Mouse (Mus musculus) gastrocnemius, adult 2 months (tissue): ENCODE results near the gene Zbtb9. TPM values are rescaled to one million over a fixed set of nuclear protein-coding genes. Genes with fewer than 3 reads are reported as not detected.
"Not testable (repeated sequence)": the region's sequence is repeated elsewhere in the genome, so short reads cannot be mapped to it uniquely, and the experiment has no call there.

Source experiments
- DNase-seq: peaks from one replicate; pipeline ENCODE4 v3.0.0; 2022
- H3K27ac ChIP-seq: fragments of 200-600 bp; 2 replicates; pipeline ENCODE4 v1.8.1; 2022; ENCODE audit warnings: mild to moderate bottlenecking
- H3K4me3 ChIP-seq: fragments of 200-600 bp; 2 replicates; pipeline ENCODE4 v1.8.1; 2022; ENCODE audit warnings: mild to moderate bottlenecking, moderate library complexity
- CTCF ChIP-seq: fragments of 200-600 bp; IDR thresholded peaks from 2 replicates; pipeline ENCODE4 v1.8.1; 2022; ENCODE audit warnings: antibody characterized with exemption, mild to moderate bottlenecking, moderate library complexity
- intact Hi-C: fragments of 180-260 bp; cut with DNase I; formaldehyde crosslinking; loops from one replicate; pipeline ENCODE4 v1.15.1; 2025
- long read RNA-seq, 2 experiments: library from polyadenylated mRNA; stranded (forward); transcript quantifications; one replicate each; pipeline ENCODE4 v2.0.0; 2021
- total RNA-seq, 2 experiments: library from RNA; stranded (reverse); gene quantifications; 2 replicates each; pipeline ENCODE4 v1.2.3; 2021

Zbtb9 gene
- under 1 TPM; 0.17 to 0.41 TPM for total RNA-seq
- long read RNA-seq, experiment 1, partial matches to known transcripts = 0 of 4 reads
- long read RNA-seq, experiment 1, other reads (novel, unspliced or antisense) = 2 of 4 reads
- long read RNA-seq, experiment 2, partial matches to known transcripts = 0 of 3 reads
- long read RNA-seq, experiment 2, other reads (novel, unspliced or antisense) = 3 of 3 reads

GRCm38 (mm10) chr17:26972703-26973574 is at the start of gene Zbtb9:
Gene Zbtb9 (plus strand): TSS chr17:26973167.
- peak within 1 kb of the TSS; percentile 94 for H3K27ac ChIP-seq
- intact Hi-C loops = no loop called here
- peak within 1 kb of the TSS; percentile 98 for H3K4me3 ChIP-seq
- TF ChIP-seq CTCF = no peak
- peak; percentile 98 for DNase-seq

- H3K4me3 ChIP-seq, DNase-seq, intact Hi-C loops, H3K27ac ChIP-seq: not testable (repeated sequence)
Observed at GRCm38 (mm10) chr17:26925414-26925813, 47.6 kb upstream of the Zbtb9 start.

- not testable (repeated sequence) for H3K4me3 ChIP-seq
- H3K27ac ChIP-seq = peak overlapping the region; percentile 96; the same call in 1 of the 2 replicates
- intact Hi-C loops = loop anchor here (5.0 kb wide), 1 partner anchor 96 kb away; the partner anchor contains the start of gene Bak1
- TF ChIP-seq CTCF = peak; percentile 45
- DNase-seq = peak; percentile 53
Observed at GRCm38 (mm10) chr17:26931795-26932194, 41.2 kb upstream of the Zbtb9 start.

GRCm38 (mm10) chr17:26932839-26933398 is 40.0 kb upstream of the Zbtb9 start, which contains the start of gene Phf1:
Gene Phf1 (plus strand): TSS chr17:26933052.
- H3K4me3 ChIP-seq = peak within 1 kb of the TSS; percentile 76
- peak; percentile 99 for DNase-seq
- H3K27ac ChIP-seq = peak within 1 kb of the TSS; percentile 96
- intact Hi-C loops = loop anchor here (5.0 kb wide), 1 partner anchor 94 kb away; the partner anchor contains the start of gene Bak1
- TF ChIP-seq CTCF = no peak

- peak overlapping the region; percentile 76 for H3K4me3 ChIP-seq
- TF ChIP-seq CTCF = no peak
- no peak for DNase-seq
- intact Hi-C loops = loop anchor here (5.0 kb wide), 1 partner anchor 94 kb away; the partner anchor contains the start of gene Bak1
- H3K27ac ChIP-seq = peak overlapping the region; percentile 96
Observed at GRCm38 (mm10) chr17:26933419-26933818, 39.5 kb upstream of the Zbtb9 start.

- Histone ChIP-seq H3K27ac (peak overlapping the region; percentile 96), H3K4me3 (peak overlapping the region; percentile 76)
- no peak for DNase-seq
- TF ChIP-seq CTCF = no peak
- intact Hi-C loops = loop anchor here (5.0 kb wide), 1 partner anchor 93 kb away; the partner anchor contains the start of gene Bak1
Observed at GRCm38 (mm10) chr17:26933885-26934827, 38.8 kb upstream of the Zbtb9 start.

- Histone ChIP-seq H3K4me3 (no peak overlapping the region), H3K27ac (0 out of 2 replicates have a peak overlapping the region, but pooled peaks have one; percentile 5)
- DNase-seq = no peak
- TF ChIP-seq CTCF = no peak
- intact Hi-C loops = no loop called here
Observed at GRCm38 (mm10) chr17:26935027-26935426, 37.9 kb upstream of the Zbtb9 start.

GRCm38 (mm10) chr17:26936453-26936852 is 36.5 kb upstream of the Zbtb9 start:
- peak; percentile 24 for DNase-seq
- no peak overlapping the region for H3K4me3 ChIP-seq
- intact Hi-C loops = no loop called here
- H3K27ac ChIP-seq = no peak overlapping the region
- TF ChIP-seq CTCF = no peak

GRCm38 (mm10) chr17:26936921-26937695 is 35.9 kb upstream of the Zbtb9 start:
- intact Hi-C loops = no loop called here
- peak; percentile 18 for DNase-seq
- Histone ChIP-seq H3K4me3 (no peak overlapping the region), H3K27ac (no peak overlapping the region)
- no peak for TF ChIP-seq CTCF

GRCm38 (mm10) chr17:26937883-26938695 is 34.9 kb upstream of the Zbtb9 start:
- Histone ChIP-seq H3K4me3 (peak overlapping the region; percentile 88), H3K27ac (peak overlapping the region; percentile 97)
- DNase-seq = peak; percentile 15
- TF ChIP-seq CTCF = no peak
- intact Hi-C loops = no loop called here
